Mouse (Mus musculus) olfactory bulb, adult 2 months (tissue): ENCODE data around the gene Nudc.

Source experiments
- CTCF ChIP-seq: fragments of 200-500 bp; IDR thresholded peaks from 2 replicates; pipeline ENCODE4 v1.5.1; 2012; ENCODE audit warnings: low read depth, mild to moderate bottlenecking, low read length, moderate library complexity; ENCODE audit not compliant: insufficient read depth
- POLR2A ChIP-seq: fragments of 200-500 bp; IDR thresholded peaks from 2 replicates; pipeline ENCODE4 v1.6.1; 2012; ENCODE audit warnings: mild to moderate bottlenecking, low read depth, low read length, moderate library complexity; ENCODE audit not compliant: insufficient read depth

DNA sequence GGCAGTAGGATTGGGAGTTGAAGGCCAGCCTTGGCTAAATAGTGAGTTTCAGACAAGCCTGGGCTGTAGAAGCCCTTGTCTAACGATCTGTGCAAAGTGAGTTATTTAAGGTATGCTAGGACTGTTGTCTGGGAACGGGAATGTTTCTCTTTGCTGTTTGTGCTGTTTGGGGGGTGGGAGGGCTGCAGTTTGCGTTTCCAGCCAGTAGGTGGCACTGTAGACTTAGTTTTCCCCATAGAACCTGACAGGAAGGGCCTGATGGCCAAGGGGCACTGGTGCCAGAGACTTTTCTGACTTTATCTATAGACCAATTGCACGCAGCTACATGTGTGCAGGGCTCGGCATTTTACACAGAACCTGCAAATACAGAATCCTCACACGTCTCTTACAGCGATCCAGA lies 46.8 kb upstream of the Nudc start:
- TF ChIP-seq POLR2A = no peak
- peak; percentile 65 for TF ChIP-seq CTCF
